Comparison of ENCODE assay signal across 15 mouse cellular contexts in genomic region chr3:96015681-96016080, GRCm38 (mm10).
"Had no signal": no experiment of that assay in that cellular context is flagged by ENCODE, and none has a peak within 500 bp of the region (broad histone marks: within the 10 kb centered on the region; RNA-seq: fewer than 3 reads in every experiment).

No protein-coding gene starts in this region.

- DNase-seq: retina, postnatal 1 day; right cerebral cortex, adult 18-20 months; right cerebral cortex, postnatal 14 days; right cerebral cortex, postnatal 25 days; right cerebral cortex, postnatal 4 days; spleen, adult 18-20 months; thymus, adult 18-20 months; thymus, adult 2 months; thymus, postnatal 14 days; thymus, postnatal 25 days; thymus, postnatal 36 days; thymus, postnatal 4 days had no signal

- H3K4me3 ChIP-seq: neural tube, embryonic 12.5 days; neural tube, embryonic 13.5 days; stomach, embryonic 15.5 days had no signal

- H3K4me2 ChIP-seq: neural tube, embryonic 12.5 days; neural tube, embryonic 13.5 days; stomach, embryonic 15.5 days had no signal

- H3K27ac ChIP-seq: neural tube, embryonic 12.5 days; neural tube, embryonic 13.5 days; stomach, embryonic 15.5 days had no signal

- H3K9me3 ChIP-seq: neural tube, embryonic 12.5 days; neural tube, embryonic 13.5 days; stomach, embryonic 15.5 days had no signal

- H3K27me3 ChIP-seq: neural tube, embryonic 12.5 days; neural tube, embryonic 13.5 days; stomach, embryonic 15.5 days had no signal

- H3K4me1 ChIP-seq: neural tube, embryonic 12.5 days; stomach, embryonic 15.5 days had no signal

- H3K9ac ChIP-seq: neural tube, embryonic 12.5 days; neural tube, embryonic 13.5 days; stomach, embryonic 15.5 days had no signal

- H3K36me3 ChIP-seq: stomach, embryonic 15.5 days had no signal
